Mouse (Mus musculus) CD4-positive, CD25-positive, alpha-beta regulatory T cell (primary cell): ENCODE measurements around the gene Cxcl3. TPM values are rescaled to one million over a fixed set of nuclear protein-coding genes. Genes with fewer than 3 reads are reported as not detected.

Experiments
- polyA plus RNA-seq: library from polyadenylated mRNA; unstranded; fragments of 100-300 nt; shearing (Covaris generic); gene quantifications from one replicate; pipeline ENCODE4 v1.2.1, GENCODE M21; 2017

Cxcl3 gene
- polyA plus RNA-seq: 0.38 TPM

GRCm38 (mm10) chr5:90785659-90786588, at the start of gene Cxcl3:
Cxcl3 (plus strand) TSS chr5:90786103.

DNA sequence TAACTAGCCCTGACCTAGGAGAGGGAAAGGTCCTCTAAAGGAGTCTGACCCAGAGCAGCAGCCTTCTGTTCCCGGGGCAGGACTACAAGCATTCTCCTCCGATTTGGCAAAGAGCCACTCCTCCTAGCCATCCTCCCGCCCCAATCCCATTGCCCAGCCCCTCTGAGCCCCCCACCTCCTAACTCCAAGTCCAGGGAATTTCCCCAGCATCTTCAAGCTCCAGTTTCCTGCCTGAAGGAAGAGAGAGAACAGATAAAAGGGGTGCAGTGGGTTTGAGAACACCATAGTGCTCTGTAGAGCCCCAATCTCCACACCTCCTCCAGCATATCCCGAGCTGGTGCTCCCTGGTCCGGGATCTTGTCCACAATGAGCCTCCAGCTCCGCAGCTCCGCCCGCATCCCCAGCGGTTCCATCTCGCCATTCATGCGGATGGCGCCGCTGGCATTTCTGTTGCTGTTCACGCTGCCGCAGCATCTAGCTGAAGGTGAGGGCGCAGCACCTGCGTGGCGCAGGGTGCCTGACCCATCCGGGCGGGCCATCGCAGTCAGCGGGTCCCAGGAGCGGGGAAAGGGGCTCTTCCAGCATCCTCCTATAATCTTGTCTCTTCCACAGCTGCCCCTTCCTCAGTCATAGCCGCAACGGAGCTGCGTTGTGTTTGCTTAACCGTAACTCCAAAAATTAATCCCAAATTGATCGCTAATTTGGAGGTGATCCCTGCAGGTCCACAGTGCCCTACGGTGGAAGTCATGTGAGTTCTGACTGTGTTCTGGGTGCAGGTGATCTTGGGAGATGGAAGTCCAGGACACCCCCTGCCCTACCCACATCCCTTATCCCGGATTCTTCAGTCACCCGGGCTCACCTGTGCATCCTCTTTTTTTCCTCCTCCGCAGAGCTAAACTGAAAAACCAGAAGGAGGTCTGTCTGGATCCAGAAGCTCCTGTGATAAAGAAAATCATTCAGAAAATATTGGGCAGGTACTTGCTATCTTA, 26.5 kb upstream of the Cxcl3 start, which contains the start of gene Cxcl5:
Gene Cxcl5 (plus strand): TSS at position 284 of the 989 bp plus-strand sequence.

GRCm38 (mm10) chr5:90768218-90768617, 17.7 kb upstream of the Cxcl3 start, which contains the start of gene Ppbp:
Ppbp (plus strand) TSS chr5:90768518.

DNA sequence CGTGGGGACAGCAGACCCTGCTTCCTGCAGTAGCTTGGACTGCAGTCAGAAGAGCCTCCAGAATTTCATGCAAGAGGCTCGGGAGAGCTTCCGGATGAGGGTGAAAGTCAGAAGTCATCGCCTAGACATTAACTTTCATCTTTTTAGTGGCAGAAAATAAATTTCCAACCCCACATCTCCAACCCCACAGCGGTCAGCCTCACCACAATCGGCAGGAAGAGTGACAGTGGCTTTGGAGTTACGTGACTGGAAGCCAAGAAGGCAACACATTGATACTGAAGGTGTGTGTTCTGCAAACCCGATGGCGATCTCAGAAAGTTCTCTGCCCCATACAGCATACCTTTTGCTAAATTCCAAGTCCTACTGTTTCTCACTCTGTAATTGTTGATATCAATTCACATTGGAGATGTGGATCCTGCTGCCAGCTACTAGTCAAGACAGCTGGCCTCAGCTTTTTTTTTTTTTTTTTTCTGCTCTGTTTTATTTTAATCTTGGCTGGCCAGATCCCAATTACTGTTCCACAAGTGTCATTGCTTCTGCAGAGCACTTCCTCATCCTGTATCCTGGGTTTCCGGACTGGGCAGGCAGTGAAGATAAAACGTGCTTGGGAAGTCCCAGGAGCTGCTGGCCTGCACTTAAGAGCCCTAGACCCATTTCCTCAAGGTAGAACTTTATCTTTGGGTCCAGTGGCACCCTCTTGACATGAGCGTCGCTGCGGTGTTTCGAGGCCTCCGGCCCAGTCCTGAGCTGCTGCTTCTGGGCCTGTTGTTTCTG, 13.8 kb upstream of the Cxcl3 start, which contains the start of gene Pf4:
Gene Pf4 (plus strand): TSS at position 556 of the 774 bp plus-strand sequence.

DNA sequence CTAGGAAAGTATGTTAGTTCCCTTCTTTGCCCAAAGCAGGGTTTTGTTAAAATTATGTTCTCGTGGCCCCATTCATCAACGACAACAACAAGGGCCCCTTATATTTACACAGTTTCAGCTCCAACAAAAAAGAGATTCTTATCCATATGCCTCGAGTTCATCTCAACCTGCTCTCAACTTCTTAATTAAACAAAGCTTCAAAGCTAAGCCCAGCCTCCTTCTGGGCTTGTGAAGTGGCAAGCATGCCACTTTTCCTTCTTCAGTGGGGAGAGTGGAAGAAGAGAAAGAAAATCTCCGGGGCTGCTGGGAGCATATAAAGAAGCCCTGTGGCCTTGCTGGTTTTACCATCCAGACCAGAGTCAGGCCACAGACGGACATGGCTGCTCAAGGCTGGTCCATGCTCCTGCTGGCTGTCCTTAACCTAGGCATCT, 8.3 kb downstream of the Cxcl3 start, which contains the start of gene Cxcl15:
Gene Cxcl15 (plus strand): TSS at position 340 of the 431 bp plus-strand sequence.

Other genes starting within 250 kb of the Cxcl3 start
- not detected for gene 5830473C10Rik, start 225.0 kb upstream of the Cxcl3 start, polyA plus RNA-seq
- gene Rassf6, start 145.4 kb upstream of the Cxcl3 start, polyA plus RNA-seq: 0.48 TPM
- not detected for gene Cxcl5, start 26.7 kb upstream of the Cxcl3 start, polyA plus RNA-seq
- gene Ppbp, start 17.6 kb upstream of the Cxcl3 start, polyA plus RNA-seq: 0.22 TPM
- not detected for gene Pf4, start 13.7 kb upstream of the Cxcl3 start, polyA plus RNA-seq
- not detected for gene Cxcl15, start 8.4 kb downstream of the Cxcl3 start, polyA plus RNA-seq
- not detected for gene Cxcl1, start 105.1 kb downstream of the Cxcl3 start, polyA plus RNA-seq
- gene Cxcl2, start 117.8 kb downstream of the Cxcl3 start, polyA plus RNA-seq: 0.87 TPM
- gene Mthfd2l, start 145.0 kb downstream of the Cxcl3 start, polyA plus RNA-seq: 16.6 TPM
- not detected for gene Epgn, start 241.4 kb downstream of the Cxcl3 start, polyA plus RNA-seq